Mouse (Mus musculus) neural tube, embryonic 11.5 days (tissue): ENCODE measurements around the gene Smpd1. TPM values are rescaled to one million over a fixed set of nuclear protein-coding genes. Genes with fewer than 3 reads are reported as not detected.
A peak's percentile ranks its signal among the peaks of the same experiment; 100 is the strongest.

Source experiments
- ATAC-seq: fragments of 200-750 bp; cut with Nextera tagmentation; 2 replicates; pipeline ENCODE4 v1.8.0; 2017; ENCODE audit warnings: moderate number of reproducible peaks, mild to moderate bottlenecking, moderate TSS enrichment, moderate library complexity; ENCODE audit not compliant: insufficient read depth, low FRiP score, low TSS enrichment
- DNase-seq: peaks from one replicate; pipeline ENCODE4 v3.0.0-alpha.2; 2015; ENCODE audit warnings: low spot score
- H3K27ac ChIP-seq: fragments of 300-500 bp; sonication (generic); 2 replicates; pipeline ENCODE4 v1.5.1; 2014; ENCODE audit warnings: low read depth, mild to moderate bottlenecking, low read length
- H3K27me3 ChIP-seq: fragments of 300-500 bp; sonication (generic); 2 replicates; pipeline ENCODE4 v1.6.1; 2014; ENCODE audit warnings: mild to moderate bottlenecking, low read length, mixed read lengths; ENCODE audit not compliant: control insufficient read depth, insufficient read depth
- H3K36me3 ChIP-seq: fragments of 300-500 bp; sonication (generic); 2 replicates; pipeline ENCODE4 v1.6.1; 2014; ENCODE audit warnings: mild to moderate bottlenecking, low read length, moderate library complexity, mixed read lengths; ENCODE audit not compliant: control insufficient read depth, insufficient read depth
- H3K4me1 ChIP-seq: fragments of 300-500 bp; sonication (generic); 2 replicates; pipeline ENCODE4 v1.6.1; 2014; ENCODE audit warnings: low read length, mixed read lengths; ENCODE audit not compliant: control insufficient read depth, insufficient read depth
- H3K4me2 ChIP-seq: fragments of 300-500 bp; sonication (generic); 2 replicates; pipeline ENCODE4 v1.6.1; 2014; ENCODE audit warnings: low read depth, mild to moderate bottlenecking, moderate library complexity
- H3K4me3 ChIP-seq: fragments of 300-500 bp; sonication (generic); 2 replicates; pipeline ENCODE4 v1.5.1; 2014; ENCODE audit warnings: low read depth, low read length
- H3K9ac ChIP-seq: fragments of 300-500 bp; sonication (generic); 2 replicates; pipeline ENCODE4 v1.6.1; 2014; ENCODE audit warnings: mild to moderate bottlenecking, low read length
- H3K9me3 ChIP-seq: fragments of 300-500 bp; sonication (generic); 2 replicates; pipeline ENCODE4 v1.6.1; 2016; ENCODE audit warnings: low read length; ENCODE audit not compliant: control insufficient read depth
- WGBS: fragments of 180-500 bp; shearing (Covaris S2); extraction: QIAGEN DNeasy Blood & Tissue Kit; methylation state at CpG from one replicate; pipeline ENCODE4 v1.1.7; 2014; 5-methylcytosine and 5-hydroxymethylcytosine counted together
- polyA plus RNA-seq: library from polyadenylated mRNA; unstranded; fragments of >200 nt; fragmentation: Nextera tagmentation; extraction: Ambion mirVana; gene quantifications from 2 replicates; pipeline ENCODE4 v1.2.1, GENCODE M21; 2014

The Smpd1 gene
- polyA plus RNA-seq, 1 experiment from 2014 or later = 53.7 TPM

DNA sequence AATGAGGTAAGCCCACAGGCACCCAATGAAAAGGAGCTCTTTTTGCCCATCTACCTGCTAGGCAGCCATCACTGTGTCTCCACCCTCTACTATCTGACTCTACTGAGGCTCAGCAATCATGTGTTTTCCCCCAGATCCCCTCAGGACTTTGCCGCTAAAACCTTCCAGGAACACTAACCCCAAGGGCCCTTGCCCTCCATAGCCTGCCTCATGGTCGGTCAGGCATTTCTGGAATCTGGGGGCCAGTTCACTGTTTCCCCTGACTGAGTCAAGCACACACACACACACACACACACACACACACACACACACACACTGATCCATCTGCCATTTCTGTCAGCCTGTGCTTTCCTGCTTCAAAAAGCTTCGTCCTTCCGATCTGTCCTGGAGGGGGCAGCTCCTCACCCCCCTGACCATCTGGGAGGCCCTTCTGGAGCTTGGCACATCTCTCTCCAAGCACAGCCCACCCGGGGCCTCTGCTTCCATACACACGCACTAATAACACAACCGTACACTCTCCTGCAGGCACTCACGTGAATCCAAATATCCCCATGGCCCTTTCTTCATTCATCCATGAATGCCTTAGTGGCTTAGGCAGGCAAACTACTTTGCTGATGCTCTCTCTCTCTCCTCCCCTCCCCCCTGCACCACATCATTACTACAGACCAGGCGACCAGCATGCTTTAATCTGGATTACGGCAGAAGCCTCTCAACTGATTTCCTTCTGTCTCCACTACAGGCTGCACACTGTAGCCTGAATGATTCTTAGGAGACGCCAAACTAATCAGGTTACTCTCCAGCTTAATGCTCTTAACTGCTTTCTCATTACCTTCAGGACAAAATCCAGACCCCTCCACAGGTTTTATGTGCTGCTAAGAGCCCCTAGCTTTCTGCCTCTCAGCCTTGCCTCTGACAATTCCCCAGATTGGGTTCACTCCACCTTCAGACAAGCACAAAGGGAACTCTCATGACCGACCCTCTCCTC, 15.6 kb downstream of the Smpd1 start:
- H3K4me1 ChIP-seq = peaks cover 19% of the 10 kb centered on the region
- DNase-seq = peak; percentile 19
- no peaks in the 10 kb centered on the region for H3K9me3 ChIP-seq
- H3K27me3 ChIP-seq = no peaks in the 10 kb centered on the region
- H3K4me2 ChIP-seq = peak overlapping the region; percentile 1
- H3K36me3 ChIP-seq = peaks cover 14% of the 10 kb centered on the region
- ATAC-seq = peak; percentile 20; the same call in 1 of the 2 replicates
- H3K4me3 ChIP-seq = no peak overlapping the region; the same call in 1 of the 2 replicates
- peak overlapping the region; percentile 10; the same call in 1 of the 2 replicates for H3K9ac ChIP-seq
- peak overlapping the region; percentile 53 for H3K27ac ChIP-seq
- 44% methylated on average over 12 of the region's 12 CpGs for WGBS

DNA sequence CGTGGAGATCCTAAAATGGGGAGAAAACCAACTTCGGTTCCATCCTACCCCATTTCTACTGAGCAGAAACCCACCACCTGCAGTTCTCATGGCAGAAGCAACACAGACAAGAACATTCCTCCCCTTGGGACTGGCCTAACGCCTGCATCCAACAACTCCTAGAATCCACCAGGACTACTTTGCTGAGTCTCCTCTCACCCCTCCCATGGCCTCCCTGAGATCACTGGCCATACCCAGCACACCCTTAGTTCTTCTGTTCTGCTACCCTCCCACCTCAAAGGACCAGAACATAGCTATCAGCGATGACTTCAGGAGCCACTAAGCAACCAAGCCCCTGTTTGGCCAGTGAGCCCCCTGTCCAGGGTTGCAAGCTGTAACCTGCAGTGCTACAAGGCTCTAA, 16.6 kb downstream of the Smpd1 start:
- WGBS = 83% methylated on average over 4 of the region's 4 CpGs
- H3K4me1 ChIP-seq = peaks cover 19% of the 10 kb centered on the region
- no peaks in the 10 kb centered on the region for H3K9me3 ChIP-seq
- no peak overlapping the region for H3K4me3 ChIP-seq
- H3K9ac ChIP-seq = no peak overlapping the region
- peaks cover 14% of the 10 kb centered on the region for H3K36me3 ChIP-seq
- no peak overlapping the region for H3K27ac ChIP-seq
- H3K4me2 ChIP-seq = no peak overlapping the region
- DNase-seq = no peak
- ATAC-seq = no peak
- H3K27me3 ChIP-seq = no peaks in the 10 kb centered on the region

DNA sequence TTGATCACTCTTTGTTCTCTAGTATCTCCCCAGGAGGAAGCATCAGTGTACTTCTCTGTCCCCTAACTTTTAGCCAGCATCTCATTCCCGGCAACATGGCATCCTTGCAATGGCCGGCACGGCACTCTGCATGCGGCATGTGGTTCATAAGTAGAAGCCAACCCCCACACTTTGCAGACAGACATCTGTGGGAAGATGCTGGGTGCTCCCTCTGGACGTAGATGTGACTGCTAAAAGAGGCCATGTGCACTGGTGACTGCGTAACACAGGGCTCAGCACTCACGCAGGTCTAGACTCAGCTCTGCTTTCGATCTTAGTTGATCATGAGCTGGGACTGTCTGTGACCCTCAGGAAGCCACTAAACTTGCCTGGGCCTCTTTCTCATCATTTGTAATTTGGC, 18.8 kb downstream of the Smpd1 start:
- Histone ChIP-seq H3K4me2 (no peak overlapping the region), H3K4me3 (no peak overlapping the region), H3K9me3 (no peaks in the 10 kb centered on the region), H3K27ac (no peak overlapping the region), H3K9ac (no peak overlapping the region), H3K27me3 (no peaks in the 10 kb centered on the region), H3K4me1 (peaks cover 19% of the 10 kb centered on the region), H3K36me3 (peaks cover 10% of the 10 kb centered on the region)
- no peak for DNase-seq
- no peak for ATAC-seq
- 93% methylated on average over 8 of the region's 8 CpGs for WGBS

DNA sequence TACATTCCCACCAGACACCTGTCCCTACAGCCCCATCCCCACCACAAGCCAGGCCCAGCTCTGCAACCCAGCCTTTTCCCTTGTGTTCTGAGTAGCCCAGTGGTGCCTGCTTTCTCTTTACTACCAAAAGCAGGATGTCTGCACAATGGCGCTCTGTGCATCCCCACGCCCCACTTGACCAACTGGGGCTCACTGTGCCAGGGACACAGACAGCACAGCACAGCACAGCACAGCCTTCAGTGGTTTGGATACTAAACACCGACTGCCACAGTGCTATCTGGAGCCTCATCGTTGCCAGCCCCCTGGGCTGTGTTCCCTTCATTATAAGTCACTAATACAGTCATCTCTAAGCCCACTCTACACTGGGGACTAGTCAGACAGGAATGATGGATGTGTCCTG, 20.4 kb downstream of the Smpd1 start:
- ATAC-seq (no peak), DNase-seq (no peak)
- Histone ChIP-seq H3K4me3 (no peak overlapping the region), H3K9me3 (no peaks in the 10 kb centered on the region), H3K9ac (no peak overlapping the region), H3K27ac (no peak overlapping the region), H3K27me3 (no peaks in the 10 kb centered on the region), H3K4me2 (no peak overlapping the region), H3K4me1 (peaks cover 11% of the 10 kb centered on the region), H3K36me3 (peaks cover 10% of the 10 kb centered on the region)
- 93% methylated on average over 4 of the region's 4 CpGs for WGBS

DNA sequence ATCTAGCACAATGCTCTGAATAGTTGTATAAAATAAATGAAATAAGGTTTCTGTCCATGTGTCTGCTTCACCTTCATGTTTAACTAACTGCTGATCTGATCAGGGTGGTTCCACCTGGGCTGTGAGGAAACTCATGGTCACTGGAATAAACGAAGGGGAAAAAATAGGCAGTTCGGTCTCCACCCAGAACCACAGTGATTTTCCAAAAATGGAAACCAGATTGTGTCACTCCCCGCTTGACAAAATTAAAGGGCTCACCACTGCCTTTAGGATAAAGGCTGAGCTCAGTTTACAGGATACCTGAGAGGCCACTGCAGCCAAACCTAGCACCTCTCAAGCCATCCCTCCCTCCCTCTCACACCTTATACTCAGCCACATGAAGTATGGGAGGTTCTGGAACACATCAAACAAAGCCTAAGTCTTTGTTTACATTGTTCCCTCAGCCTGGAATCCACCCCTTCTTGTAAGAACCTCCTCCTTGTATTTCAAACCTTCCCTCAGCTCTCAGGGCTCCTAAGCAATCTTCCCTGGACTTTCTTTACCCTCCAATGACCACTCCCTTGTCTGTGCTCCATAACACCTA, 22.1 kb downstream of the Smpd1 start:
- H3K9ac ChIP-seq = no peak overlapping the region
- H3K4me2 ChIP-seq = no peak overlapping the region
- H3K36me3 ChIP-seq = peaks cover 10% of the 10 kb centered on the region
- no peaks in the 10 kb centered on the region for H3K9me3 ChIP-seq
- ATAC-seq = no peak
- no peak overlapping the region for H3K27ac ChIP-seq
- no peaks in the 10 kb centered on the region for H3K27me3 ChIP-seq
- 85% methylated on average over 3 of the region's 3 CpGs for WGBS
- H3K4me1 ChIP-seq = peaks cover 3% of the 10 kb centered on the region; the same call in 1 of the 2 replicates
- DNase-seq = no peak
- H3K4me3 ChIP-seq = no peak overlapping the region

DNA sequence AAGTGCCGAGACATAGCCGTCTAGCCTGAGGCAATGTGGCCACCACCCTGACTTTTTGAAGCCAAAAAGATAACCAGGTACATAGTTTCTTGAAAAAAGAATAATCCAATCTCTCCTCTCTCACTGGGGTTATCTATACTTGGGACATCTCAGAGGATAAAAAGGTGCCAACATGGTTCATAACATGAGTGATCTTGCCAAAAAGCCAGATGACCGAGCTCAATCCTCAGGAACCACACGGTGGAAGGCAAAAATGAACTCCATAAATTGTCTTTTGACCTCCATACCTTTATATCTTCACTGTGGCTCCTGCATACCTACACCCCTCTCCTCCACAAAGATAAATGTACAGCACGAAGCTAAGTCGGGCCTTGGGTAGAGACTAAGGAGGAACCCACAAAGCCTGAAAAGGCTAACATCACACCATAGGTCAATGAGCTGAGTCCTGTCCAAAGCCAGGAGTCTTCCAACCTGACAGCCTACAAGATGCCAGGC, 23.3 kb downstream of the Smpd1 start:
- no peak for DNase-seq
- Histone ChIP-seq H3K4me3 (no peak overlapping the region), H3K9ac (no peak overlapping the region), H3K9me3 (no peaks in the 10 kb centered on the region), H3K27ac (no peak overlapping the region), H3K4me1 (peaks cover 3% of the 10 kb centered on the region; the same call in 1 of the 2 replicates), H3K4me2 (no peak overlapping the region), H3K36me3 (peaks cover 10% of the 10 kb centered on the region), H3K27me3 (no peaks in the 10 kb centered on the region)
- no peak for ATAC-seq
- WGBS = 93% methylated on average over 6 of the region's 6 CpGs

DNA sequence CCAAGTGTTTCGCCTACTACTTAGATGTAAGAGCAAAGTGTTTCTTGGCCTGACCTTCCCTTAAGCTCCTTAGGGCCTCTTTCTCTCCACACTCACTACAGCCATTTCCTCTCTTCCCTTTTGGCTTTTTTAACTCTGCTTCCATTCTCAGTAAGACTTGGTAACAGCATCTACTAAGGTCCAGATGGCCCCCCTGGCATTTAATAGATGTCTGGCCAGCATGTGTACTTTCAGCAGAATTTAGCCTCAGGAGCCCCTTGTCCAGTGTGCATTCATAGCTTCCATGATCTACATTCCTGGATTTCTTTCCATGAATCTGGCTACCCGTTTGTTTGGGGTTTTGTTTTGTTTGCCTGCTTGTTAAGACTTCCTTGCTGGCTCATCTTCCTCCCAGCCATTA, 24.3 kb downstream of the Smpd1 start:
- no peak overlapping the region for H3K27ac ChIP-seq
- H3K9ac ChIP-seq = no peak overlapping the region
- 86% methylated on average over 2 of the region's 2 CpGs for WGBS
- no peaks in the 10 kb centered on the region for H3K27me3 ChIP-seq
- no peak overlapping the region for H3K4me3 ChIP-seq
- H3K4me2 ChIP-seq = no peak overlapping the region
- H3K4me1 ChIP-seq = peaks cover 3% of the 10 kb centered on the region; the same call in 1 of the 2 replicates
- no peak for DNase-seq
- H3K9me3 ChIP-seq = no peaks in the 10 kb centered on the region
- peaks cover 3% of the 10 kb centered on the region for H3K36me3 ChIP-seq
- ATAC-seq = no peak

DNA sequence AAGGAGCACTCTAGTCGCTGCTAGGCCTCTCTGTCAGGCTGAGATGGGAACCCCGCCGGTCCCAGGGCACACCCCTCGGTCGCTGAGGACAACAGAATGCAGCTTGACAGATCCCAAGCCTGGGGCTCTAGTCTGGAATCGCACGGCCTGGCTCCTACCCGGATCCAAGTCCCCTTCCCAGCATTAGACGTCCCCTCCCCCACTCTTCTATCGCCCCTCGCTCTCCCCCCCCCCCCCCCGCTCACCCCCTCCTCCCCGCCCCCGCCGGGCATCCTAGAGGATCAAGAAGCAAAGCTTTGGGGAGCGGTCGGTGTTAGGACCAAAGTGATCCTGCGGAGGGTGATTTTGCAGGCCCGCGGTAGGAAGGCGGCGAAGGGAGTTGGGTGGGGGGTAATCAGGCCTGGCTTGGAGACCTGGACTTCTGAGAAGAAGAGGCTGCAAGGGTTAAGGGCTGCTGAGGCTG, 26.5 kb downstream of the Smpd1 start:
- ATAC-seq = peak; percentile 74
- Histone ChIP-seq H3K4me1 (peaks cover 3% of the 10 kb centered on the region; the same call in 1 of the 2 replicates), H3K9me3 (no peaks in the 10 kb centered on the region), H3K4me2 (peak overlapping the region; percentile 54), H3K27me3 (no peaks in the 10 kb centered on the region), H3K27ac (peak overlapping the region; percentile 87), H3K36me3 (no peaks in the 10 kb centered on the region), H3K9ac (peak overlapping the region; percentile 81), H3K4me3 (peak overlapping the region; percentile 82)
- WGBS = under 1% methylated on average over 15 of the region's 22 CpGs
- peak; percentile 51 for DNase-seq
